Mouse (Mus musculus) heart, embryonic 10.5 days (tissue): Measurements from ENCODE around the gene Psmb2. TPM values are rescaled to one million over a fixed set of nuclear protein-coding genes. Genes with fewer than 3 reads are reported as not detected.

Experiments used
- DNase-seq: peaks from one replicate; pipeline ENCODE4 v3.0.0-alpha.2; 2017; ENCODE audit warnings: low spot score
- H3K27ac ChIP-seq: fragments of 300-500 bp; sonication (generic); 2 replicates; pipeline ENCODE4 v1.5.1; 2016; ENCODE audit warnings: mild to moderate bottlenecking
- H3K27me3 ChIP-seq: fragments of 300-500 bp; sonication (generic); 2 replicates; pipeline ENCODE4 v1.6.1; 2016; ENCODE audit warnings: mild to moderate bottlenecking; ENCODE audit not compliant: poor library complexity, insufficient read depth, severe bottlenecking
- H3K36me3 ChIP-seq: fragments of 300-500 bp; sonication (generic); 2 replicates; pipeline ENCODE4 v1.6.1; 2016; ENCODE audit warnings: mild to moderate bottlenecking, moderate library complexity
- H3K4me1 ChIP-seq: fragments of 300-500 bp; sonication (generic); 2 replicates; pipeline ENCODE4 v1.6.1; 2016; ENCODE audit warnings: mild to moderate bottlenecking
- H3K4me3 ChIP-seq: fragments of 300-500 bp; sonication (generic); 2 replicates; pipeline ENCODE4 v1.5.1; 2016; ENCODE audit warnings: mild to moderate bottlenecking, moderate library complexity
- H3K9me3 ChIP-seq: fragments of 300-500 bp; sonication (generic); 2 replicates; pipeline ENCODE4 v1.6.1; 2016; ENCODE audit warnings: mild to moderate bottlenecking, moderate library complexity
- WGBS: fragments of 180-500 bp; shearing (Covaris S2); methylation state at CpG from one replicate; pipeline ENCODE4 v1.1.7; 2016; 5-methylcytosine and 5-hydroxymethylcytosine counted together
- polyA plus RNA-seq: library from polyadenylated mRNA; unstranded; fragments of >200 nt; fragmentation: Nextera tagmentation; extraction: Ambion mirVana; gene quantifications from 2 replicates; pipeline ENCODE4 v1.2.1, GENCODE M21; 2016

Gene Psmb2
- polyA plus RNA-seq, 1 experiment from 2014 or later, result 538 TPM

GRCm38 (mm10) chr4:126750046-126750683, 72.7 kb downstream of the Psmb2 start:
- DNase-seq, result no peak
- Histone ChIP-seq H3K4me1 (peaks cover 48% of the 10 kb centered on the region), H3K4me3 (no peak overlapping the region), H3K9me3 (no peaks in the 10 kb centered on the region), H3K27me3 (no peaks in the 10 kb centered on the region), H3K27ac (no peak overlapping the region), H3K36me3 (peaks cover 55% of the 10 kb centered on the region)
- 89% methylated on average over 26 of the region's 26 CpGs for WGBS

DNA sequence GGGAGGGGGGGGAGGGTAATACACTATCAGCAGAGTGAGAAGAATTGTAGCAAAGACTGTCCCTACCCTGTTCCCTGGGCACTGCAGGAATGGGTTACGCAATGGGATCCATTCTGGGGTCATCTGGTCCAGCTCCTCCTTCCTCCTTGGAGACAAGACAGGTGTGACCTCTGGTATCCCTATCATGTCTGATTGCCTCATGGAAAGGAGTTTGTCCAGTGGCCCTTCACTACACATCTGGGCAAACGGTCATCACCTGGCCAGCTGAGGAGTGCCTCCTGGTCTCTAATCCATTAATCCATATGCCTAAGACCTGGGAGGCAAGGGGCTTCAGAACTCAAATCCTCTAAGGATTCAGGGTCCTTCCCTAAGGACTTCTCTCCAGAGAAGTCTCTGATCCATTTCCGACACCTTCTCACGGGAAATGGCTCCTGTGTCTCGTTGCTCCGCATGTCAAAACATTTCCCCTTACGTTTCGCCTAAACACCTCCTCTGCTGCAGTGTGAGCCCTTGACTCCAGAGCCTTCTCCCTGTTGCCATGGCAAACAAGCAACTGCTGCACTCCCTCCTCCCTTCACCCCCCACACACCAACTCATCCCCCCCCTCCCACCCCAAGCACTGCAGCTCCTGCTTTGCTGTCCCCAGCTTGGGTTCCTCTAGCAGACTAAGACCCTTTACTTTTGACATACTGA, 73.6 kb downstream of the Psmb2 start:
- WGBS, result 86% methylated on average over 8 of the region's 8 CpGs
- no peak for DNase-seq
- Histone ChIP-seq H3K9me3 (no peaks in the 10 kb centered on the region), H3K36me3 (peaks cover 48% of the 10 kb centered on the region), H3K27ac (no peak overlapping the region), H3K4me3 (no peak overlapping the region), H3K27me3 (no peaks in the 10 kb centered on the region), H3K4me1 (peaks cover 48% of the 10 kb centered on the region)

DNA sequence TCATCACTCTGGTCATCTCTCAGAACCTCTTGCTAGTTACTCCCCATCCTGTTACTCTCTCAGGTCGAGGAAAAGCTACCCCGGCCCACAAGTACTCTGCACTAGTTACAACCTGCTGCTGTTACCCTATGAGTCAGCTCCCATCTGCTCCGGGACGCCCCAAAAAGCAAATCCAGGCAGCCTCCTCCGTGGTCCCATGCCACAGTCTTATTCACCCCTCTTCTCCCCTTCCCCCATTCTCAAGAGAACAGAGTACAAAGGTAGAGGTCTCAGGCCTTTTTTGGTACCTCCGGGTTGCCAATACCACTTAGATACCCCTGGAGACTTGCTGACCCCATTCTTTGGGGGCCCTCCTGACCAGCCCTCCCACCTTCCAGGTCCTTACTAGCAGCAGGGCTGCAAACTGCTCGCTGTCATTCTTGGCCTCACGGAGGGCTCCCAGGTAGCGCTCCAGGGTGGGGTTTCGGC, 74.2 kb downstream of the Psmb2 start:
- H3K36me3 ChIP-seq, result peaks cover 42% of the 10 kb centered on the region
- peak overlapping the region; percentile 96; the same call in 1 of the 2 replicates for H3K27ac ChIP-seq
- no peaks in the 10 kb centered on the region for H3K9me3 ChIP-seq
- H3K4me1 ChIP-seq, result peaks cover 48% of the 10 kb centered on the region
- peak overlapping the region; percentile 88 for H3K4me3 ChIP-seq
- no peak for DNase-seq
- H3K27me3 ChIP-seq, result no peaks in the 10 kb centered on the region
- WGBS, result 61% methylated on average over 10 of the region's 10 CpGs

DNA sequence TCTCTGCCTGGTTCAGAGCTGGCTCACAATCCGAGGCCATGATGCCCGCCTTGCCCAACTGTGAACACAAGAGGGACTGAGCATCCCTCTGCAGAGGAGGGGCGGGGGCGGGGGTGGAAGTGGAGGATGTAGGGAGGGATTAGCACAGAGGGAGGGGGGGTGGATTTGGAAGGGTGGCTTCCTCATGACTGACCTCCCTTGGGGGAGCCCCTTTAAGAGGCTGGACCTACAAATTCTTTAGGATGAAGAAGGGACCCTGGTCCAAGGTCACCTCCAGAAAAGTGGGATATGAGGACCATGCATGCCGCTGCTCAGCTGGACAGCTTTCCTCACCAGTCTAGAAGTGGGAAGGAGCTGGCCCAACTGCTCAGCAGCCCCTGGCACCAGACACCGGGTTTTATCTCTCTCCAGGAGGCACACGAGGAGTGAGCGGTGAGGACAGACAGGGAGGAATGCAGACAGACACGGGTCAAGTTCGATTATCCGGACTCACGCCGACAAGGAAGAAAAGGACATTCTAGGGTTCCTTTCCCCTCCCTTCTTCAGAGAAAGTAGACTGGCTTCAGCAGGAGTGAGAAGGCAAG, 74.7 kb downstream of the Psmb2 start:
- no peak for DNase-seq
- Histone ChIP-seq H3K27ac (peak overlapping the region; percentile 96), H3K9me3 (no peaks in the 10 kb centered on the region), H3K4me1 (peaks cover 45% of the 10 kb centered on the region), H3K4me3 (peak overlapping the region; percentile 88), H3K27me3 (no peaks in the 10 kb centered on the region), H3K36me3 (peaks cover 39% of the 10 kb centered on the region)
- 9% methylated on average over 13 of the region's 13 CpGs for WGBS

DNA sequence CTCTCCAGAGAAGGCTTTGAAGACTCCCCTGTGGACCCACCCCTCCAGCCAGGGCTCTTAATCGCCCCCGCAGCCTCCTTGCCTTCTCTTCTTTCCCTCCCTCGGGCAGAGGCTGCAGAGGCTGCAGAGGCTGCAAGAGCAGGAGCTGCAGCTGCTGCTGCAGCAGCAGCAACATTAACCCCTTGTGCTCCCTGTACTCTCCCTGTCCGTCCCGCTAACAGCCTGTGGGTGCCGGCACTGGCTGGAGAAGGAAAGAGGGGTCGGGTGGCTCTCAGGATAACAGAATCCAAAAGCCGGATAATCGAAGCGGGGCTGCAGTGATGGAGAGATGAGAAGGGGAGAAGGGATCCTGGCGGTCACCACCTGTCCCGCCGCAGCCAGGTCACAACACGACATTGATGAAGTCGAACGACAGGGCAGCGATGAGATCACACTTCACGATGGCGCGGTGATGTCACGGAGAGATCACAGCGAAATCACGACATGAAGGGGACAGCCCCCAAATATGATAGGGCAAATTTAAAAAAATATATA, 75.2 kb downstream of the Psmb2 start:
- no peaks in the 10 kb centered on the region for H3K27me3 ChIP-seq
- no peaks in the 10 kb centered on the region for H3K9me3 ChIP-seq
- H3K4me3 ChIP-seq, result peak overlapping the region; percentile 88
- peaks cover 45% of the 10 kb centered on the region for H3K4me1 ChIP-seq
- no peak for DNase-seq
- WGBS, result under 1% methylated on average over 23 of the region's 23 CpGs
- peaks cover 39% of the 10 kb centered on the region for H3K36me3 ChIP-seq
- H3K27ac ChIP-seq, result peak overlapping the region; percentile 96

GRCm38 (mm10) chr4:126753268-126754230, 76.1 kb downstream of the Psmb2 start, which contains the start of the genes Ncdn and AU040320:
Gene Ncdn (minus strand): TSS chr4:126753438.
Gene AU040320 (plus strand): TSS chr4:126753544.
- H3K27me3 ChIP-seq, result no peaks in the 10 kb centered on the region
- H3K9me3 ChIP-seq, result no peaks in the 10 kb centered on the region
- peak within 1 kb of the TSS; percentile 88 for H3K4me3 ChIP-seq
- peak; percentile 99 for DNase-seq
- peak within 1 kb of the TSS; percentile 96 for H3K27ac ChIP-seq
- H3K4me1 ChIP-seq, result peaks cover 45% of the 10 kb centered on the region
- peaks cover 39% of the 10 kb centered on the region for H3K36me3 ChIP-seq
- WGBS, result under 1% methylated on average over 71 of the region's 71 CpGs

GRCm38 (mm10) chr4:126754231-126754611, 76.8 kb downstream of the Psmb2 start:
- peak overlapping the region; percentile 88 for H3K4me3 ChIP-seq
- H3K27me3 ChIP-seq, result no peaks in the 10 kb centered on the region
- no peak for DNase-seq
- H3K36me3 ChIP-seq, result peaks cover 32% of the 10 kb centered on the region
- WGBS, result 2% methylated on average over 12 of the region's 12 CpGs
- H3K4me1 ChIP-seq, result peaks cover 44% of the 10 kb centered on the region
- peak overlapping the region; percentile 96 for H3K27ac ChIP-seq
- no peaks in the 10 kb centered on the region for H3K9me3 ChIP-seq

DNA sequence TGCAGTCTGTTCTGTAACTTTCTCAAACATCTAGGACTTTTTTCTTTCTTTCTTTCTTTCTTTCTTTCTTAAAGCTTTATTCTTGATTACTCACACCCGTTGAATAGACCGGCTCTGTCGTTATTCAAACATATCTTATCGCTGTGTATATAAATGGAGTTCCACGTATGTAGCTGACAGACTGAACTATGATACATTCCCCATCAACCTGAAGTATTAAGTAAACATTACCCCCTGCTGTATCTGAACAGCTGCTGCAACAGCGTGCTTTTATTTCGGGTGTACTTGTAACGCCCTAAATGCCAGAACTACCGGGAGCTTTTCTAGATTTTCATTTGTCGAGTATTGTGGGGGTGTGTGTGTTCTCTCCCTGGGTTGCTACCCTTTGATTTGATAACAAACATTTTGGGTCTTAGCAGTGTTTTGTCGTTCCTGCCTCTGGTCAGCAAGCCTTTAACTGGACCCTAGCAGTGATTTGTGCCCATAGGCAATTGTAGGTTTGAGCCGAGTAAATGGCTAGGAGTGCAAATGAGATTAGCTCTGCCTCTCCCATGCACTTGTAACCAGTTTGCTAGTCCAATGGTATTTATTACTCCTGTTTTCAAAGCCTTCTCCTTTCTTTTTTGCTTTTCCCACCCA, 77.4 kb downstream of the Psmb2 start:
- WGBS, result 49% methylated on average over 12 of the region's 12 CpGs
- H3K27ac ChIP-seq, result no peak overlapping the region
- DNase-seq, result no peak
- peak overlapping the region; percentile 88 for H3K4me3 ChIP-seq
- H3K36me3 ChIP-seq, result peaks cover 31% of the 10 kb centered on the region
- H3K9me3 ChIP-seq, result no peaks in the 10 kb centered on the region
- peaks cover 38% of the 10 kb centered on the region for H3K4me1 ChIP-seq
- H3K27me3 ChIP-seq, result no peaks in the 10 kb centered on the region

GRCm38 (mm10) chr4:126756766-126757165, 79.3 kb downstream of the Psmb2 start:
- peaks cover 35% of the 10 kb centered on the region for H3K36me3 ChIP-seq
- no peaks in the 10 kb centered on the region for H3K27me3 ChIP-seq
- no peaks in the 10 kb centered on the region for H3K9me3 ChIP-seq
- WGBS, result 82% methylated on average over 4 of the region's 4 CpGs
- no peak overlapping the region for H3K4me3 ChIP-seq
- DNase-seq, result no peak
- H3K4me1 ChIP-seq, result peaks cover 19% of the 10 kb centered on the region
- no peak overlapping the region for H3K27ac ChIP-seq

DNA sequence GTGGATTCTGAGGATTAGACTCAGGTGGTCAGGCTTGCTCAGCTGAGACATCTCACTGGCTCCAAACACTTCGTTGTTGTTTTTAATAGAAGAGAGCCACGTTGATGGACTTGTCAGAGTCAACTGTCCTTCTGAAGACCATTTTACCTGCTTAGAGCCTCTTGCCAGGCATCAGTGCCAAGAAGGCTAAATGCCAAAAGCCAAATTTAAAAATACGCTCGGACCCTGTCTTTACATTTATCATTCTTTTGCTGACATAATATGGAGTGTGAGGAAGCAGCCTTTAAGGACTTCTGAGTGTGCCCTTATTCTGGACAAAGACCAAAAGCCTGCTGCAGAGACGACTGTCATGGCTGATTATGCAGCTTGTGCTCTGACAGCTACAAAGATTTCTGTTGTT, 80.9 kb downstream of the Psmb2 start:
- no peaks in the 10 kb centered on the region for H3K9me3 ChIP-seq
- no peaks in the 10 kb centered on the region for H3K27me3 ChIP-seq
- no peak overlapping the region for H3K4me3 ChIP-seq
- no peak overlapping the region for H3K27ac ChIP-seq
- 81% methylated on average over 5 of the region's 5 CpGs for WGBS
- peaks cover 9% of the 10 kb centered on the region for H3K4me1 ChIP-seq
- peaks cover 38% of the 10 kb centered on the region for H3K36me3 ChIP-seq
- no peak for DNase-seq
